Mouse (Mus musculus) small intestine, adult 2 months (tissue): ENCODE measurements around the gene Sgpp2. TPM values are rescaled to one million over a fixed set of nuclear protein-coding genes. Genes with fewer than 3 reads are reported as not detected.
A peak's percentile ranks its signal among the peaks of the same experiment; 100 is the strongest.

Experiments used
- H3K27ac ChIP-seq: fragments of 200-500 bp; 2 replicates; pipeline ENCODE4 v1.5.1; 2012; ENCODE audit warnings: low read depth, low read length, control low read depth, inconsistent platforms; ENCODE audit not compliant: insufficient read depth
- H3K27me3 ChIP-seq: fragments of 200-500 bp; 2 replicates; pipeline ENCODE4 v1.6.1; 2012; ENCODE audit warnings: mild to moderate bottlenecking, moderate library complexity, low read length, inconsistent platforms; ENCODE audit not compliant: control insufficient read depth, insufficient read depth
- H3K36me3 ChIP-seq: fragments of 200-500 bp; 2 replicates; pipeline ENCODE4 v1.6.1; 2012; ENCODE audit warnings: mild to moderate bottlenecking, low read length, control low read depth, inconsistent platforms; ENCODE audit not compliant: control insufficient read depth, insufficient read depth
- H3K4me1 ChIP-seq: fragments of 200-500 bp; 2 replicates; pipeline ENCODE4 v1.6.1; 2012; ENCODE audit warnings: low read length, inconsistent platforms, mixed read lengths; ENCODE audit not compliant: control insufficient read depth, insufficient read depth, insufficient read length
- H3K4me3 ChIP-seq: fragments of 200-500 bp; 2 replicates; pipeline ENCODE4 v1.5.1; 2012; ENCODE audit warnings: low read depth, mild to moderate bottlenecking, control low read depth, inconsistent platforms, low read length, moderate library complexity
- CTCF ChIP-seq: fragments of 200-500 bp; IDR thresholded peaks from 2 replicates; pipeline ENCODE4 v1.5.1; 2012; ENCODE audit warnings: low read depth, mild to moderate bottlenecking, control low read depth, inconsistent platforms, low read length, moderate library complexity, mixed read lengths; ENCODE audit not compliant: insufficient replicate concordance, insufficient read length; ENCODE audit errors: extremely low read depth
- POLR2A ChIP-seq: fragments of 200-500 bp; IDR thresholded peaks from 2 replicates; pipeline ENCODE4 v1.6.1; 2012; ENCODE audit warnings: low read depth, mild to moderate bottlenecking, control low read depth, inconsistent platforms, low read length, moderate library complexity
- WGBS: fragments of 180-500 bp; shearing (Covaris S2); methylation state at CpG from one replicate; pipeline ENCODE4 v1.1.7; 2018; 5-methylcytosine and 5-hydroxymethylcytosine counted together
- polyA plus RNA-seq: library from polyadenylated mRNA; depleted of rRNA; stranded (reverse); fragments of >200 nt; gene quantifications from 2 replicates; pipeline ENCODE4 v1.2.3, GENCODE M21; 2012

The Sgpp2 gene
- polyA plus RNA-seq, 1 experiment, result 23.7 TPM

GRCm38 (mm10) chr1:78309280-78309679, 865 bp upstream of the Sgpp2 start:
- TF ChIP-seq POLR2A (no peak), CTCF (no peak)
- H3K27me3 ChIP-seq, result no peaks in the 10 kb centered on the region
- 5% methylated on average over 9 of the region's 9 CpGs for WGBS
- H3K4me1 ChIP-seq, result peaks cover 6% of the 10 kb centered on the region
- H3K27ac ChIP-seq, result peak overlapping the region; percentile 98
- H3K4me3 ChIP-seq, result peak overlapping the region; percentile 92; the same call in 1 of the 2 replicates
- no peaks in the 10 kb centered on the region; the same call in 1 of the 2 replicates for H3K36me3 ChIP-seq

GRCm38 (mm10) chr1:78310861-78311341, 756 bp downstream of the Sgpp2 start:
- Histone ChIP-seq H3K4me1 (peaks cover 7% of the 10 kb centered on the region), H3K27me3 (no peaks in the 10 kb centered on the region), H3K4me3 (peak overlapping the region; percentile 92), H3K27ac (peak overlapping the region; percentile 85), H3K36me3 (peaks cover 7% of the 10 kb centered on the region; the same call in 1 of the 2 replicates)
- TF ChIP-seq POLR2A (no peak), CTCF (no peak; the same call in 1 of the 2 replicates)
- 2% methylated on average over 17 of the region's 17 CpGs for WGBS

- WGBS, result under 1% methylated on average over 7 of the region's 7 CpGs
- H3K27ac ChIP-seq, result peak overlapping the region; percentile 97
- peaks cover 7% of the 10 kb centered on the region for H3K4me1 ChIP-seq
- no peak for TF ChIP-seq POLR2A
- TF ChIP-seq CTCF, result no peak
- H3K36me3 ChIP-seq, result peaks cover 7% of the 10 kb centered on the region; the same call in 1 of the 2 replicates
- H3K27me3 ChIP-seq, result no peaks in the 10 kb centered on the region
- peak overlapping the region; percentile 63 for H3K4me3 ChIP-seq
These were observed 1.3 kb downstream of the Sgpp2 start for GRCm38 (mm10) chr1:78311482-78311881.

GRCm38 (mm10) chr1:78312917-78313316, 2.8 kb downstream of the Sgpp2 start:
- H3K36me3 ChIP-seq, result peaks cover 7% of the 10 kb centered on the region; the same call in 1 of the 2 replicates
- 16% methylated on average over 4 of the region's 4 CpGs for WGBS
- H3K27me3 ChIP-seq, result no peaks in the 10 kb centered on the region
- H3K4me3 ChIP-seq, result no peak overlapping the region
- no peak for TF ChIP-seq POLR2A
- no peak for TF ChIP-seq CTCF
- H3K4me1 ChIP-seq, result peaks cover 8% of the 10 kb centered on the region
- peak overlapping the region; percentile 97 for H3K27ac ChIP-seq

- TF ChIP-seq POLR2A (no peak), CTCF (no peak)
- peaks cover 8% of the 10 kb centered on the region; the same call in 1 of the 2 replicates for H3K4me1 ChIP-seq
- WGBS, result 50% methylated on average over 4 of the region's 4 CpGs
- H3K4me3 ChIP-seq, result no peak overlapping the region
- H3K27ac ChIP-seq, result peak overlapping the region; percentile 94
- peaks cover 7% of the 10 kb centered on the region; the same call in 1 of the 2 replicates for H3K36me3 ChIP-seq
- no peaks in the 10 kb centered on the region for H3K27me3 ChIP-seq
These were observed 3.8 kb downstream of the Sgpp2 start for GRCm38 (mm10) chr1:78313961-78314360.

- 81% methylated on average over 13 of the region's 13 CpGs for WGBS
- H3K4me1 ChIP-seq, result peaks cover 22% of the 10 kb centered on the region; the same call in 1 of the 2 replicates
- H3K27me3 ChIP-seq, result no peaks in the 10 kb centered on the region
- H3K4me3 ChIP-seq, result no peak overlapping the region
- H3K27ac ChIP-seq, result no peak overlapping the region
- TF ChIP-seq CTCF, result no peak
- TF ChIP-seq POLR2A, result no peak
- peaks cover 12% of the 10 kb centered on the region for H3K36me3 ChIP-seq
These were observed 8.1 kb downstream of the Sgpp2 start for GRCm38 (mm10) chr1:78318089-78318760.

- Histone ChIP-seq H3K27ac (no peak overlapping the region), H3K36me3 (peaks cover 5% of the 10 kb centered on the region), H3K4me1 (peaks cover 24% of the 10 kb centered on the region; the same call in 1 of the 2 replicates), H3K27me3 (no peaks in the 10 kb centered on the region), H3K4me3 (no peak overlapping the region)
- 57% methylated on average over 3 of the region's 3 CpGs for WGBS
- TF ChIP-seq CTCF, result no peak
- no peak for TF ChIP-seq POLR2A
These were observed 10.1 kb downstream of the Sgpp2 start for GRCm38 (mm10) chr1:78320291-78320690.
